Mouse (Mus musculus) midbrain, embryonic 16.5 days (tissue): ENCODE measurements at regions not wholly inside any gene's neighbourhood (a gene's known extent, or its start where the extent isn't known, plus 50 kb on each side); places are given as distances from the start of the nearest gene placed in this dataset.
"Not testable (repeated sequence)": the region's sequence is repeated elsewhere in the genome, so short reads cannot be mapped to it uniquely, and the experiment has no call there.

Source experiments
- ATAC-seq: fragments of 200-750 bp; cut with Nextera tagmentation; 2 replicates; pipeline ENCODE4 v1.8.0; 2017; ENCODE audit warnings: moderate TSS enrichment
- H3K27ac ChIP-seq: fragments of 300-500 bp; sonication (generic); 2 replicates; pipeline ENCODE4 v1.5.1; 2014; ENCODE audit warnings: mild to moderate bottlenecking, low read length, mixed read lengths
- H3K27me3 ChIP-seq: fragments of 300-500 bp; sonication (generic); 2 replicates; pipeline ENCODE4 v1.6.1; 2014; ENCODE audit warnings: low read depth, low read length, mixed read lengths; ENCODE audit not compliant: control insufficient read depth, insufficient read depth
- H3K36me3 ChIP-seq: fragments of 300-500 bp; sonication (generic); 2 replicates; pipeline ENCODE4 v1.6.1; 2014; ENCODE audit warnings: mild to moderate bottlenecking, low read length, moderate library complexity, mixed read lengths; ENCODE audit not compliant: control insufficient read depth, insufficient read depth
- H3K4me1 ChIP-seq: fragments of 300-500 bp; sonication (generic); 2 replicates; pipeline ENCODE4 v1.6.1; 2014; ENCODE audit warnings: mild to moderate bottlenecking, low read length, mixed read lengths; ENCODE audit not compliant: control insufficient read depth, insufficient read depth
- H3K4me2 ChIP-seq: fragments of 300-500 bp; sonication (generic); 2 replicates; pipeline ENCODE4 v1.6.1; 2014; ENCODE audit warnings: mild to moderate bottlenecking, low read length, mixed read lengths
- H3K4me3 ChIP-seq: fragments of 300-500 bp; sonication (generic); 2 replicates; pipeline ENCODE4 v1.5.1; 2014; ENCODE audit warnings: low read depth, mild to moderate bottlenecking, low read length, moderate library complexity, mixed read lengths
- H3K9ac ChIP-seq: fragments of 300-500 bp; sonication (generic); 2 replicates; pipeline ENCODE4 v1.6.1; 2014; ENCODE audit warnings: low read depth, low read length, mixed read lengths
- H3K9me3 ChIP-seq: fragments of 300-500 bp; sonication (generic); replicated peaks from 2 replicates; pipeline ENCODE4 v1.6.1; 2014; ENCODE audit warnings: mild to moderate bottlenecking, low read length, mixed read lengths; ENCODE audit not compliant: control insufficient read depth, poor library complexity, severe bottlenecking
- WGBS: fragments of 180-500 bp; shearing (Covaris S2); extraction: QIAGEN DNeasy Blood & Tissue Kit; methylation state at CpG from one replicate; pipeline ENCODE4 v1.1.7; 2014; 5-methylcytosine and 5-hydroxymethylcytosine counted together

- not testable (repeated sequence) for H3K36me3 ChIP-seq, H3K27ac ChIP-seq, H3K9me3 ChIP-seq, H3K27me3 ChIP-seq, H3K4me1 ChIP-seq, ATAC-seq, H3K4me3 ChIP-seq, H3K9ac ChIP-seq, H3K4me2 ChIP-seq
- WGBS, result 27% methylated on average over 4 of the region's 4 CpGs
These were observed 100.0 kb downstream of the Raet1d start for GRCm38 (mm10) chr10:22460386-22460785.

DNA sequence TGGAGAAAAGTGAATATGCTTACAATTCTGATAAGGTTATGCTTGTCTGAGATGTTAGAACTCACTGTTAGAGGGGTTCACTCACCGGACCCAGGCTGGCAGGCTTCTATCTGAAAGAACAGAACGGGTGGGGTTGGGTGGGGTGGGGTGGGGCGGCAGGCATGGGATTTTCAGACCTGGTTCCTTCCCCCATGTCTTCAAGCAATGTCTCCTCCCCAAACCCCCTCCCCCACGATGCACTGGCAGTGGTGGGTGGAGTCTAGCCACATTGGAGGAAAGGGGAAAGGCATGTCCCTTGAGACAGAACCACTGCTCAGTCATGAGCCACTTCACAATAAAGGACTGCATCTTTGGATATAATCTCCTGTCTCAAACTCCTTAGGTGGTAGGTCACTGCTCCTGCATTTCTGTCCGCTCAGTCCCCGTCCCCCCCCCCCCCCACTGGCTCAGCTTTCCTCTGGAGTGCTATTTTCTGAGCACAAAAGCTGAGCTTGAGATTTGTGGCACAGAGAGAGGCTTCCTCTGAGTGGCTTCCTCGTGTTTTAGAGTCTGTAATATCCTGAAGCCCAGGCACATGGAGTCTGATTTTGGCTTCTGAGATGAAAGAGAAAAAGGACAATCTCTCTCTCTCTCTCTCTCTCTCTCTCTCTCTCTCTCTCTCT is 100.6 kb downstream of the Raet1d start:
- not testable (repeated sequence) for H3K9me3 ChIP-seq, H3K27me3 ChIP-seq, H3K27ac ChIP-seq, H3K4me2 ChIP-seq, H3K4me1 ChIP-seq, H3K36me3 ChIP-seq, H3K4me3 ChIP-seq, H3K9ac ChIP-seq
- peak; percentile 82 for ATAC-seq
- WGBS, result 1% methylated on average over 7 of the region's 7 CpGs

GRCm38 (mm10) chr10:22461480-22462050 is 101.2 kb downstream of the Raet1d start:
- peak; percentile 85 for ATAC-seq
- H3K4me1 ChIP-seq, H3K9ac ChIP-seq, H3K27ac ChIP-seq, H3K4me3 ChIP-seq, H3K27me3 ChIP-seq, H3K4me2 ChIP-seq, H3K36me3 ChIP-seq, H3K9me3 ChIP-seq: not testable (repeated sequence)
- WGBS, result 9% methylated on average over 4 of the region's 4 CpGs

DNA sequence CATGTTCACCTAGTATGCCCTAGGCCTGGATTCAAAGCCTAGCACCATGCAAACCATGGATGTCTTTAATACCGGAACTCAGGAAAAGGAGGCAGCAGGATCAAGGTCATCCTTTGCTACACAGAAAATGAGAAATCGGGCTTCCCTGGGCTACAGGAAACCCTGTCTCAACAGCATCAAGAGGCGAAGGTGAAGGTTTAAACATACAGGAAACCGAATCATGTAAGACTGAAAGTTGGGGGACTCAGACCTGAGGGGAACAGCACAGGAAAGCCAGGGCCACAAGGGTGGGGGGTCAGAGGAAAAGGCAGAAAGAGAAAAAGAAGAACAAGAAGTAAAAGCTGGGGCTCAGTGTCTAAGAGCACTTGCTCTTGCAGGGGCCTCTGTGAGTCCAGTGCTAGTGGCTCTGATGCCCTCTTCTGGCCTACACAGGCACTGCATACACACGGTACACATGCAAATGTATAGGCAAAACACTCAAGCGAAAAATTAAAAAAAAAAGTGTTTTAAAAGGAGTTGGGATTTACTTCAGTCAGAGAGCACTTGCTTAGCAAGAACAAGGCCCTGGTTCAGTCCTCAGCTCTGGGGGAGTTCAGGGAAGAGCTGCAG is 111.5 kb downstream of the Raet1d start:
- ATAC-seq, H3K4me1 ChIP-seq, H3K9ac ChIP-seq, H3K36me3 ChIP-seq, H3K9me3 ChIP-seq, H3K4me2 ChIP-seq, H3K4me3 ChIP-seq, H3K27me3 ChIP-seq, H3K27ac ChIP-seq: not testable (repeated sequence)
- whole genome bisulfite sequencing, result 95% methylated on average over 6 of the region's 6 CpGs

- not testable (repeated sequence) for H3K4me2 ChIP-seq, H3K9me3 ChIP-seq, H3K9ac ChIP-seq, H3K27ac ChIP-seq, H3K4me1 ChIP-seq, H3K4me3 ChIP-seq, H3K27me3 ChIP-seq, H3K36me3 ChIP-seq
- peak; percentile 94 for ATAC-seq
- 2% methylated on average over 4 of the region's 4 CpGs for WGBS
These were observed 119.5 kb downstream of the Raet1d start for GRCm38 (mm10) chr10:22479860-22480259.

DNA sequence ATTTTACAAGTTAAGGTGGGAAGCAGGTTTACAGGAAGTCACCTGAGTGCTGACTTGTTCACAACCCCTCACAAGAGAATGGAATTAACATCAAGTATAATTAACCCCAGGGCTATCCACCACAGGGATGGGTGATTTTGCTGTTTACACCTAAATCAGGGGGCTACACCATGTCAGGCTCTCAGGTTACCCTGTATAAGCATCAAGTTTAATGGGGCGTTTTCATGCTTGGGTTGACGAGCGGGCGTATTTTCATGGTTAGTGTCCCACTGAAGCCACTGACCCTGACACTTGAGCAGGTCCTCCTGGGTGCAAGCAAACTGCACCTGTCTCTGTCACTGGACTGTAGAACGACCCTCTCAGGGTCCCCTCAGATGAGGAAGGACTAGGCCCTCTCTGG is 126.7 kb downstream of the Raet1d start:
- not testable (repeated sequence) for H3K9me3 ChIP-seq, H3K27ac ChIP-seq, H3K4me3 ChIP-seq, H3K27me3 ChIP-seq, H3K4me1 ChIP-seq, H3K9ac ChIP-seq, ATAC-seq, H3K36me3 ChIP-seq, H3K4me2 ChIP-seq
- 88% methylated on average over 5 of the region's 5 CpGs for WGBS

- H3K4me1 ChIP-seq, result not testable (repeated sequence)
These were observed 131.5 kb downstream of the Raet1d start for GRCm38 (mm10) chr10:22491806-22492347.

GRCm38 (mm10) chr10:22495975-22496496 is 135.7 kb downstream of the Raet1d start:
- peak; percentile 80 for ATAC-seq
- no peaks in the 10 kb centered on the region for H3K36me3 ChIP-seq
- H3K9me3 ChIP-seq, result no peaks in the 10 kb centered on the region
- no peak overlapping the region for H3K9ac ChIP-seq
- 25% methylated on average over 4 of the region's 4 CpGs for WGBS
- H3K27me3 ChIP-seq, result no peaks in the 10 kb centered on the region
- no peak overlapping the region for H3K4me2 ChIP-seq
- no peaks in the 10 kb centered on the region for H3K4me1 ChIP-seq
- H3K4me3 ChIP-seq, result no peak overlapping the region
- H3K27ac ChIP-seq, result no peak overlapping the region

More at GRCm38 (mm10) chr10:22491806-22492347, 131.5 kb downstream of the Raet1d start:
- not testable (repeated sequence) for H3K9ac ChIP-seq, H3K27ac ChIP-seq, H3K9me3 ChIP-seq, H3K36me3 ChIP-seq, H3K27me3 ChIP-seq, H3K4me3 ChIP-seq, H3K4me2 ChIP-seq
- WGBS, result 80% methylated on average over 9 of the region's 11 CpGs
- ATAC-seq, result peak; percentile 30; the same call in 1 of the 2 replicates
